Mouse (Mus musculus) cerebellum, postnatal 25 days (tissue): ENCODE results near the gene Arhgef28.

ENCODE experiments used
- DNase-seq, 2 experiments: peaks; one replicate each; pipeline ENCODE4 v3.0.0; 2021; ENCODE audit warnings: mixed read lengths in 2 of 2

Arhgef28 gene

DNA sequence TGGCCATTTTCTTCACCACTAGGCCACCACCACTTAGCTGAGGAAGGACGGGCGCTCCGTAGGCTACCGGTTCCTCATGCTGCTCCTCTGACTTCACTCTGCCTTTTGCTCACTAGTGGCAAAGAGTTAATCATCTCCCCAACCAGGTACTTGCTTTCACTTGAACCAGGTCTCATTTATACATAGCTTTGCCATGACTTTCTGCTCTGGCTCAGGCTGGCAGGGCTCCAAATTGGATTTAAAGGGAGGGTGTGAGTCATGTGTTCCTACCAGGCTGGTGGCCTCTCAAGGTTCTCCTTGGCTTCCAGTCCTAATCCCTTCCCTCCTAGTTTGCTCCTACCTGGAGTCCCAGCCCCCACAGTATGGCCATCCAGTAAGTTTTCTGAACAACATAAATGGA, 192.5 kb downstream of the Arhgef28 start:
- DNase-seq: no peak

DNA sequence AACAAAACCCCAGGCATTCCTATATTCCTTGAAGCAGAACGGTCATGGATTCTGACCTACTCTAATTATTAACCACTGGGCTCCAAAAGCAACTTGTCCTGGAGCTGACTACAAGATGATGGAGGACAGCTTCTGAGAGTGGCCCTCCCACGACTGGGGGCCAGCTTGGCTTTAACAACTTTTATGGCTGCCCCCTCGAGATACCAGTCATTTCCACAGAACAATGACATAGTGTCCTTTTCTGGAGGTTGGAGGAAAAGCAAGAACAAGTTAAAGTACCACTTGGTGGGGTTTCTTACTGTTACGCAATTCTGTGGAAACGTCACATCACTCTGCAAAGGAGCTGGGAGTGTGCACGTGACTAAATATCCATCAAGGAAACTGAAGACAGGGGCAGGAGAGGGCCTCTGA, 194.3 kb downstream of the Arhgef28 start:
- DNase-seq: no peak

DNA sequence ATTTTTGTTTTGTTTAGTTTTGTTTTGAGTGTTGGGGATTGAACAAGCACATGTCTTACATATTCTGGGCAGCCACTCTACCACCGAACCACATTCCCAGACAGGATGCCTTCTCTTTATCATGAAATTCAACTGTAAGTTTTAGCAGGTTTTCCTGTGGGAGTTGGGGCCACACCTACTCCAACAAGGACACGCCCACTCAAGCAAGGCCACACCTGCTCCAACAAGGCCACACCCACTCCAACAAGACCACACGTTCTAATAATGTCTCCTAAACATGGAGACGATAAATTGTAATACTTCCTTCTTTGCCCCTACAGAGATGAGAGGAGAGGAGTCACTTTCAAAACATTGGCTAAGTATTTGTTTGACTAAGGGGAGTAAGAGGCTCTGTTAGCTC, 197.2 kb downstream of the Arhgef28 start:
- no peak for DNase-seq

DNA sequence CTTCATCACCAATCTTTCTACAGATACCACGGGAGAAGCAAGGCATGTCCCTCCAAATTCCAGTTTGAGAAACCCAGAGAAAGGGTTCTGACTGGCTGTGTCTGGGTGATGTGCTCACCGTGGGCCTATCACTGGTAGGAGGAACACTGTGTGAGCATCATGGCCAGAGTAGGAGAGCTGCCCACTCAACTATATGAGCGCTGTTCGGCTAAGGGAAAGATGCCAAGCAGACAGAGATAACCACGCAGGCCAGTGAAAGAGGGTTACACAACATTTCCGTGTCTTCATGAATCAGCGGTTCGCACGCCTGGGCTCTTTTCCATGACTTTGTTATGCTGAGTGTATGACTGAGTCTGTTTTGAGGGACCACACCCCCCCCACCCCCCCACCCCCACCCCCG, 197.7 kb downstream of the Arhgef28 start:
- DNase-seq: no peak

DNA sequence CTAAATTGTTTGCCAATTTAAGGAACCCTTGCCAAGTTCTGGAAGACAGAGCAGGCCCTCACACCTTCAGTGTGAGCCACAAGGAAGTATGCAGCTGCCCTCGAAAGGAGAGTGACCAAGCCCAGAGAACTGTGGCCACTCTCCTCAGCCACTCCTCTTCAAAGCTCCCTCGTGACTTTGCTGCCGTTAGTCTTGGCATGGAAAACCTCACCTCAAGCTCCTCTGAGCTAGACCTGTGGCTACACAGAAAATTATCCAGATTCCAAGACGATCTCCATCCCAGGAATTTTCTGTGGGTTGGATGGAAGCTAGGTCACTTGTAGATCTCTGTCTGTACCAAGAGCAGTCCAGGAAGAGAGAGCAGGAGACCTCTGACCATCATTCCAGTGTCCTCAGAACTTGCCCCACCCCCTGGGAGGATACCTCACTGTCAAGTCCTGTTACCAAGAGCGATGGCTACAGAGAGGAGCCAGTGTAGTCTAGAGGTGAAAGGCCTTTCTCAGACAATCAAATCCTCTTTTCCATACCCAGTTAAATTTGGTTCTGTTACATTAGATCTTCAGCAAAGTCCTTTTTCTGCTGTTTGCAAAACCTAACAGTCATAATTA, 200.5 kb downstream of the Arhgef28 start:
- no peak for DNase-seq

DNA sequence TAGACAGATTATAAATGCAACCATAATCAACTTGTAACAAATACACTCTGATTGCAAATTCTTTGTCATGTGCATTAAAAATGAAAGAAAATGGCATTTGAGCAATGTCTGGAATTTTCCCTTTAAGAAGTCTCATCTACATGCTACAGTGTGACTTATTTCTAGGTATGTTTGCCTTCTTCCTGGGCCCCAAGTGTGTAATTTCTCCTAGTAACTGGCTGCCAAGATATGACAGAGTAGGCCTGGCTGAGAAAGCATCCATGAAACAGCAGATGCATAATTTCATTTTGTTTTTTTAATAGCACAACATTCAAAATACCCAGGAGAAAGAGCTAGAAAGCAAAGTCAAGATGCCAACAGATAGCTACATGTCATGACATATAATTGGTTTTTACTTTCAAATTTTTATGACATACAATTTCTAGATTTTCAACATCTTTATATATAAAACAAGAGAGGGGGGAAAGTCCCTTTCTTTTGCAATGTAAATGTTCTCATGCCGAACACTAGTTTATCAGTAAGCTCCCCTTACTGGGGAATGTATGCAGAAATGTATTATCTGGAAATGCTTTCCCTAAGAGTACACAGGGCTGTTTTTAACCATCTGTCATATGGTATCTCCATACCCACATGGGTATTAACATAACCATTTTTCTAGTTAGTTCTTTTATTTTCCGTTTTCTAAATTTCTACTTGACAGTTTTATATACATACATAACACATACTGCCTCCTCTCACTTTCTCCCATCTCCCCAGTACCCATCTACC, 201.4 kb downstream of the Arhgef28 start:
- DNase-seq: no peak

DNA sequence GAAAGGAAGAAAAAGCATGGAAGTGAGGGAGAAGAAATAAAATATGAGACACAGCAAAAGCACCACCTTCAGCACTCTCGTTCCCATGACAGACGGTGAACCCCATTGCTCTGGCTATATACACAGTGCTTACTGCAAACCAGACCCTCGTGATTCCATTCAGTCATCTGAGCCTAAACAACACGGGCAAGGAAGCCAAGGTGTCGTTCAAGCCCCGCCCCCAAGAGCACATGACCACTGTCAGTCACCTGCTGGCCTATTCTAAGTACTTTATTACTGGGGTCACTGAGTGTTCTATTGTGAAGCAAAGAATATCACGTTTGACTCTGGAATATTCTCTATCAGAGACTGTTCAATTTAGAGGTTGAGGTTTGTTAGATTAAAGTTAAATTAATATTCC, 202.5 kb downstream of the Arhgef28 start:
- DNase-seq: no peak

DNA sequence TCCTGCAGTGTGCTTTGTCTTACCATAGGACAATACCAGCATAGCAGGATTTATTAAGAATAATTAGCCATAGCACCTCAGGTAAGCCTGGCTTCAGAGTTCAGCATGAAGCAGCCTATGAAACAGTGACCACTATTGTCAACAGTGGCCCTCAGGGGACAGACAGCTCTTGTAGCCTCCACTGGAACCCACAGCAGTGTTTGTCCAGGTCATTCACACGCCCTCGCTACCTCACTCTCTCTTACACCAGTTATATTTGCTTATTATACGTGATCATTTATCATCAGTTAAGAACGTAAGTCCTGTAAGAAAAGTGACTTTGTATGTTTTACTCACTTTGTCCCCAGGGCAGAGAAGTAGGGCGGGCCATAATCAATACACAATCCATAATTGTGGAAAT, 203.6 kb downstream of the Arhgef28 start:
- DNase-seq: no peak

DNA sequence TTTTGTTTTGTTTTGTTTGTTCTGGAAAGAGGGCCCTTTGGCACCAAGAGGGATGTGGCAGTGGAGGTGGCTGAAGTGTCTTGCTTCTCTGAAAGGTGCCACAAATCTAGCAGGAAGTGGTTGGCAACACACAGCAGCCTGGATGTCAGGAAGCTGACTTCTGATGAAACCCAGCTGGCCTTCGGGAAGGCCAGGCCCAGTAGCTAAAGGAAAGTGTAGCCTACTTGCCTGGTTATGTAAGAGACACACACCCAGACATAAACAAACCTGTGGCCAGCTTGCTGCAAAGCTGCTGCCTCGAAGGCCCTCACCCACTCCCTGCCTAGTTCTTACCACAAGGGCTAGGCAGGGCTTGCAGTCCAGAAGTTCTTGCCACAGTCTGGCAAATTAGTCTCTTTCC, 204.1 kb downstream of the Arhgef28 start:
- DNase-seq: no peak

DNA sequence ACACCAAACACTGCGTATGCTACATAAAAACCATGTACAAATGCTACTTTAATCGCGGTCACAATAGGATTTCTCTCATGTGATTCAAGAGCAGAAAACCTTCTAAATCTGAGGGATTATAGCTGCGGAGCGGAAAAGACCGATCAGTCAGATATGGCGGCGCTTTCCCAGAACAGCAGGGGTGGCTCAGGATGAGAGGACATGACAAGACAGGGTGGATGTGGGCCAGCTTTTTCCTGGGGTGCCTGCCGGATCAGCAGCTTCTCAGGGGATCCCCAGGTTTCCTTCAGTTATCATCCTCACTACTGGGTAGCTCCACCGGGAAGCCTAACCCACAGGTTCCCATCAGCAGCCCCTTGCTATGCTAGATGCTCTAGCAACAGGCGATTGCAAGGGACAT, 204.5 kb downstream of the Arhgef28 start:
- no peak for DNase-seq

DNA sequence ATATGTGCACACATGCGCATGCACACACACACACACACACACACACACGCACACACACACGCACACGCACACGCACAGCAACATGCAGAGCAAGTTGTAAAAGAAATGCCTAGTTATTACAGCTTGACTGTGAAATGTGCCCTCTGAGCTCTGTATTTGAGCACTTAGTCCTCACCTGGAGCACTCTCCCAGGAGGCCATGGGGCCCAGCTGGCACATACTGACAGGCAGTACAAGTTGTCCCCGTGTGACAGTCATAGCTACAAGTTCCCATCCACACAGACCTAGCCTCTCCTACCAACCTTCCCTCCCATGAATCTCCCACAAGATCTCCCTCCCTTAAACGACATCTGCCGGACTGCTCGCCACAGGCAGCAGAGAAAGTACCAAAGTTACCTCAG, 205.4 kb downstream of the Arhgef28 start:
- no peak for DNase-seq

DNA sequence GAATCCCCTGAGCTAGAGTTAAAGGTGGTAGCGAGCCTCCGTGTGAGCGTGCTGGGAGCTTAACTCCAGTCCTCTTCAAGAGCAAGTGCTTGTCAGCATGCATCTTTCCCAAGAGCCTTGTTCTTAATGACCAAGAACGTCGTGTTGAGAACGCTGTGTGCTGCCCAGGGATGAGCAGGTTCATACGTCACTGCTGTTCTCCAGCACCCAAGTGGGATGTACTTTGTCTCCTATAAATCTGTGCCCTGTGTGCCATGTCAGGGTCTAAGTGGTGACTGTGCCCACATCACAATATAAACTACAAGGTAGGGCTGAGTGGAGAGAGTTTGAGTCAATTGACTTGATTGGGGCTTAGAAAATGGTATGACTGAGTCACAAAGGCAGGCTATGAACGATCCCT, 207.1 kb downstream of the Arhgef28 start:
- DNase-seq: no peak

DNA sequence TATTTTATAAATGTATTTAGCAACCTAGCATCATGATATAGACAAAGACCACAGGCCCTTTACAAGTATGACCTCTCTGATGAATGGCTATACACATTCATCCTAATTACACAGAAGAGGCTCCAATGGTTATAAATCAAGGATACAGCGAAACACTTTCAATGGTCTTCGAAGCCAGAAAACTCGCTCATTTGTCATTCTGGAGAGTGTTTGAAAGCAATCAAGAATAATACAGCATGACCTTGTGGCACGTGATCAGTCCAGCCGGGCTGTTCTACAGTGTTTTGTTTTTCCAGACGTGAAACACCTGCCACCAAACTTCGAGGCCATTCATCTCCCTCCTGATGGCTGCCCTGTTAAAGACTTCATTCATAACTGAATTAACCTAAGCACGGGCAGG, 207.7 kb downstream of the Arhgef28 start:
- no peak for DNase-seq

DNA sequence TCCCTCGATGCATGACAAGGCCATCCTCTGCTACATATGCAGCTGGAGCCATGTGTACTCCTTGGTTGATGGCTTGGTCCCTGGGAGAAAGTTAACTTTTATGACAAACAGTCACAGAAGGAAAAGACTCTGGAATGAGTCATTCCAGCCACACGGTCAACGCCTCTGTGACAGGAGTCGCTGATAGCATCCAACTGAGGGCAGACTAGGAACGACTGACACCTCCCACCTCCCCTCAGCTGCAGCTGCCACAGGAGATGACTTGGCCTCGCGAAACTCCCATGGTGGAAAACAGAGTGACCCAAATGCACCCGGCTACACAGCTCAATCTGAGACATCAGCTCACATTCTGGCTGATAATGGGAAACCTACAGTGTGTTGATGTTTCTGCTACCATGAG, 215.3 kb downstream of the Arhgef28 start:
- no peak for DNase-seq

DNA sequence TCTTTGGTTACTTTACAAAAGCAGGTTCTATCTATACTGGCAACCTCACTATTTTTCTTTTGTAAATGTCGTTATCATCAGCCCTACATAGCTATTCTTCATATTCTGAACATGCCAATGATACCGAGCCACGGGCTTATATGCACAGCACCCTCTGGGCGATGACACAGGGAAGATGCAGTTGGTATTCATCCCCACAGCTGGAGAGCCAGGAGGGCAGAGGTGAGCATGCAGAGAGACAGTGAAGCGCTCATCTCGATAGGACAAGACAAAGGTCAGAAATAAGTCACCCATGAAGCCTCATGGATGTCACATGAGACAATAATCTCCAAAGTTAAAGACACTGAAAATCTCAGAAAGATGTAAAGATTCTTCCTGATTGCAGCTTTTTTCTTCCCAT, 217.4 kb downstream of the Arhgef28 start:
- DNase-seq: no peak

DNA sequence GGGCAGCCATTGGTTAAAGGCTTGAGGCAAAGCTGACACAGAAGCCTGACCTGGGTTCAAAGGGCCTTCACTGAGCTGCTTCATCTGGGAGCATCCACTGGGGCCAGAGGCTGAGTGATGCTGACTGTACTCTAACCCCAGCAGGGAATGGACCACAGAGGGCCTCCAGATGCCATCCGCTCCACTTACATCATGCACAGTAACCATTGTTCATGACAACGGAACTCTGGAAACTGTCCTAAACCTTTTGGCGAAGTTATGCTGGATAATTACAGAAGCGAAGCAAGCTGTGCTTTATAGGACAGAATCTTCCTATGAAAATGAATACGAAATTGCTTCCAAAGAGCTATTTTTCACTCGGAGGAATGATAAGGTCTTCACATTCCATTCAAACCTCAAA, 219.5 kb downstream of the Arhgef28 start:
- no peak for DNase-seq

DNA sequence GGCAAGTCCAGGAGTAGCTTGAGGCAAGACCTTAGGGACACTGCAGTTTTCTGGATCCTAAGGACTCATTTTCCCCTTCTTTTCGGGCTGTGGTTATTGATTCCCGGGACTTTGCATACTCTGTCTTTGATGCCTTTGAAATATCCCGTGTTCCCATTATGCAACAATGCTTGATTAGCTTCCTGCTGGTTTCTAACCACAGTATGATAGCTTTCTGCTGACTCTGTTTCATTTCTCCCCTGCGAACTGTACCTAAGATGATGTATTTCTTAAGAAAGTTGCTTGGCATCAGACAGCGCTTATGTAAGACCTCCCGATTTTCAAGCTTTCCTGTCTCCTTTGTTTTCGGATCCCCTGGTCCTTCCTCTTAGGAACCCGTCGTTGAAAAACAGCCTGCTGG, 229.1 kb downstream of the Arhgef28 start:
- no peak for DNase-seq

DNA sequence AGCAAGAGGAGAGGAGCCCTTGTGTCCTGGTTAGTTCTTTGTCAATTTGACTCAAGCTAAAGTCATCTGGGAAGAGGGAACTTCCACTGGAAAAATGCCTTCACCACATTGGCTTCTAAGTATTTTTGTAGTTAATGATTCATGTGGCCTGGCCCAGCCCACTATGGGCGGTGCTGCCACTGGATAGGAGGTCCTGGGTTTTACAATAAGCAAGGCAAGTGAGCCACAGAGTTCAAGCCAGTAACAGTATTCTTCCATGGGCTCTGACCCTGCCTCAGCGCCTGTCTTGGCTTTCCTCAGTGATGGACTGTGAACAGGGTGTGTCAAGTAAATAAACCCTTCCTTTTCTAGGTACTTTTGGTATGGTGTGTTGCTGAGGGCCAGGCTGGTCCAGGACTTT, 229.6 kb downstream of the Arhgef28 start:
- DNase-seq: no peak

DNA sequence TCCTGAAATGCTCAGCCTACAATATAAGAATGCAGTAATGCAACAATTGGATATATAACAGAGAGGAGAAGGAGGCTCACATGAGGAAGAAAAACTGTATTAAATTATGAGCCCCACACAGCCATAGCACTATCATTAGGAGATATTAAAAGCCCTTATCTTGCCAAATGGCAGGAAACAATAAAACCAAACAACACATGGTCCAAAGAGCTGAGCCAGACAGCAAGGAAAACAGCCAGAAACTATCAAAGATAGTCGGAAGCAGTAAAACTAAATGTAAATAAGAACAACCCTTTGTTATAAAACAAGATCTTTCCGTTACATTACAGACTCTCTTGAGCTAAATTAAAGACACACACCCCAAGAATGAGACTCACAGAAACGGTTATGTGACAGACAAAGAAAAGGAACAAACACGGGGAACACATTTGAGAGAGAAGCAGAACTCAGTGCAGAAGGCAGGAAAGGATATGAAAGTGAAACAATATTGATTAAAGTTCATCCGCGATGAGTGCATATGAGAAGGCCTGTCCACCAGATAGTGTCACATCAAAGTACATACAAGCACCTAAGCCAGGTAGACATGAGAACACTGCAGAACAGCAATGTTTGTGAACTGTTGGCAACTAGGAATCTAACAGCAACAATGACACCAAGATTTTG, 231.6 kb downstream of the Arhgef28 start:
- no peak for DNase-seq

DNA sequence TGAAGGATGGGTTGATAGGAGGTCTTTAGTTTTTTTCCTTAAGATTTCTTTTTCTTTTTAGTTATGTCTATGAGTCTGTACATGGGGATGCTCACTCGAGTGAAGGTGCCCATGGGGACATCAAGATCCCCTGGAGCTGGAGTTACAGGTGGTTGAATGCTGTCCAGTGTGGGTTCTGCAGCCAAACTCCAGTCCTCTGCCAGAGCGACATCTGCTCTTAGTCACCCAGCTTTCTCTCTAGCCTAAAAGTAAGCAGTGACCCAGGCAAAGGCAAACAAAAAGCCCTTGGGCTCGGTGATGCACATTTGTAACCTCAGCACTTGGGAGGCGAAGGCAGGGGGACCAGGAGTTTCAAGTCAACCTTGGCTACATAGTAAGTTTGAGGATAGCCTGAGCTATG, 232.3 kb downstream of the Arhgef28 start:
- DNase-seq: no peak

DNA sequence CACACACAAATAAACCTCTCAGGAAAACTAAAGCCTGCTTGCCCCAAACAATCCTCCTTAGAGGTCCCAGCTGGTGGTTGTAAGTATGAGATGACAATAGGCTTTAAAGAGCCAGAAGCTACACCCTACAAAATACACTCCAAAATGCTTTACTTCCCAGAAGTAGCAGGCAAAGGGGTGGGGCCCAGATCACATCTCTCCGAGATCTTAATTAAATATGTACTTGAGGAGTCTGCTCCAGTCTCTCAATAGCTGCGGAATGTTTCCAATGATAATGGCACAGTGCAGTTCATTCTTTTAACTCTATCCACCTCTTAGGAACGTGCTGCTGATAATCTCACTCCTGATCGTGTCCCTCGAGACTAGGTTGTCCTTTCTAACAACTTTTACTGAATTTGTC, 240.2 kb downstream of the Arhgef28 start:
- DNase-seq: no peak

DNA sequence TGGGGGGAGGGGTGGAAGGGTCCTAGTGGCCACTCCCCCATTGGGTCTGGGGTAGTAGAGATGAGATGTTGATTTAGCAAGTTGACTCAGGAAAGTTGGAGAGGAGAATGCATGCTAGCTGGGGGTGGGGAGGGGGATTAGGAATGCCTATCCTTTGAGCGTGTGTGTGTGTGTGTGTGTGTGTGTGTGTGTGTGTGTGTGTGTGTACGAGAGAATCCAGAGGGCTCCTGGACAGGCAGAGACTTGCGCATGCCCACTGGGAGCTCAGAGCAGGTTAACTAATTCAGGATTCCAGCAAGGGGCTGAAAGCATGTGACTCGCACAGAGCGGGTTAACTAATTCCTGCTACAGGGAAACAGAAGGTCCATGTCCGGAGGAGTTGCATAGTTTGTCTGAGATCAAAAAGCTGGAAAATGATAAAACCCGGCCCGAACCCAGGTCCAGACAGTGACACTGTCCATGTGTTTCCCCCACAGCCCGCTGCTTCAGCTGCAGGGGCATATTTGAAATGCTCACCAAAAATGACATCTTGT, 241.3 kb downstream of the Arhgef28 start:
- no peak for DNase-seq

DNA sequence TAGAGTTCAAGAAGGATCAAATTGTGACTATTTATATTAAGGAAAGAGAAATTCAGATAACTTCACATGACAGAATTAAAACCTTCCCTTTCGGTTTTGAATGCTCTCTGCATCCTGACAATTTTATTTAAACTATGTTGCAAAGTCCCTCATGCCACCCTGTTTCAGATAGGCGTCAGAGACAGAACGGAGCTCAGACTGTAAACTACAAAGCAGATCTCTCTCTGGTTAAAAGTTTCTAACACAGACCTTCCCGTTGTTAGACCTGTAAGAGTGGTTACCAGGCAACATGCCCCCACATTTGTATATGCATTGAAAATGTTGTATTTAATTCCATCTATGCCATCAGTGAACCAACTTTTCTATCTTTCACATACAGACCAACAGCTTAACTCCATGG, 246.1 kb downstream of the Arhgef28 start:
- DNase-seq: no peak

DNA sequence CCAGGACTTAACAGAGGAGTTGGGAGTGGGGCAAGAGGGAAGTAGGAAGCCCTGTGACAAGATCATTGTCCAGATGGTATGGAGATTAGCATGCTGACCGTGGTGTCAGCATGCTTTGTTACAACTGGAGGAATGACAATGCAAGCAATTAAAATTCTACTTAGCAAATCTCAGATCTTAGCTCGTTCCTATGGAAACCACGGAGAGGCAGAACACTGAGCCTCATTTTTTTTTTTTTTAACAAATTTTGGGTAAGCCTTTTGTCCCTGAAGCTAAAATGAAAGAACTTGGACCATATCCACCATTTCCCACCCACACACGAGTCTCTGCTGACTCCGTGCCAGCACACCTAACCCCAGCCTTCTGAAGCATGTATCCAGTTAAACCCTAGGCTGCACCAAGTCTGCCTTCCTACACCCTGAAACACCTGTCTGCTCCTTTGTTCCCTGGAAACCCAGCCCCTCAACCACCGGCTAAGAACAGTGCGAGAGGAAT, 246.8 kb downstream of the Arhgef28 start:
- DNase-seq: no peak
